Mouse (Mus musculus) heart, embryonic 12.5 days (tissue): ENCODE measurements around the gene Kcnj10. TPM values are rescaled to one million over a fixed set of nuclear protein-coding genes. Genes with fewer than 3 reads are reported as not detected.

Experiments used
- ATAC-seq: fragments of 200-750 bp; cut with Nextera tagmentation; 2 replicates; pipeline ENCODE4 v1.8.0; 2017; ENCODE audit warnings: moderate TSS enrichment, moderate library complexity; ENCODE audit not compliant: insufficient number of reproducible peaks, low FRiP score
- H3K27ac ChIP-seq: fragments of 300-500 bp; sonication (generic); 2 replicates; pipeline ENCODE4 v1.5.1; 2016; ENCODE audit warnings: mild to moderate bottlenecking, moderate library complexity; ENCODE audit not compliant: poor library complexity, severe bottlenecking
- H3K27me3 ChIP-seq: fragments of 300-500 bp; sonication (generic); replicated peaks from 2 replicates; pipeline ENCODE4 v1.6.1; 2016; ENCODE audit warnings: mild to moderate bottlenecking, moderate library complexity
- H3K36me3 ChIP-seq: fragments of 300-500 bp; sonication (generic); 2 replicates; pipeline ENCODE4 v1.6.1; 2016; ENCODE audit warnings: mild to moderate bottlenecking, moderate library complexity
- H3K4me1 ChIP-seq: fragments of 300-500 bp; sonication (generic); replicated peaks from 2 replicates; pipeline ENCODE4 v1.6.1; 2016; ENCODE audit warnings: mild to moderate bottlenecking
- H3K4me2 ChIP-seq: fragments of 300-500 bp; sonication (generic); 2 replicates; pipeline ENCODE4 v1.6.1; 2016; ENCODE audit warnings: mild to moderate bottlenecking, moderate library complexity
- H3K4me3 ChIP-seq: fragments of 300-500 bp; sonication (generic); 2 replicates; pipeline ENCODE4 v1.5.1; 2016; ENCODE audit warnings: mild to moderate bottlenecking
- H3K9ac ChIP-seq: fragments of 300-500 bp; sonication (generic); 2 replicates; pipeline ENCODE4 v1.6.1; 2016; ENCODE audit warnings: mild to moderate bottlenecking, moderate library complexity
- H3K9me3 ChIP-seq: fragments of 300-500 bp; sonication (generic); replicated peaks from 2 replicates; pipeline ENCODE4 v1.6.1; 2016; ENCODE audit warnings: mild to moderate bottlenecking, moderate library complexity
- WGBS: fragments of 180-500 bp; shearing (Covaris S2); methylation state at CpG from one replicate; pipeline ENCODE4 v1.1.7; 2016; 5-methylcytosine and 5-hydroxymethylcytosine counted together
- polyA plus RNA-seq: library from polyadenylated mRNA; unstranded; fragments of >200 nt; fragmentation: Nextera tagmentation; extraction: Ambion mirVana; gene quantifications from 2 replicates; pipeline ENCODE4 v1.2.1, GENCODE M21; 2016

Kcnj10 gene
- polyA plus RNA-seq, 1 experiment from 2014 or later = not detected

DNA sequence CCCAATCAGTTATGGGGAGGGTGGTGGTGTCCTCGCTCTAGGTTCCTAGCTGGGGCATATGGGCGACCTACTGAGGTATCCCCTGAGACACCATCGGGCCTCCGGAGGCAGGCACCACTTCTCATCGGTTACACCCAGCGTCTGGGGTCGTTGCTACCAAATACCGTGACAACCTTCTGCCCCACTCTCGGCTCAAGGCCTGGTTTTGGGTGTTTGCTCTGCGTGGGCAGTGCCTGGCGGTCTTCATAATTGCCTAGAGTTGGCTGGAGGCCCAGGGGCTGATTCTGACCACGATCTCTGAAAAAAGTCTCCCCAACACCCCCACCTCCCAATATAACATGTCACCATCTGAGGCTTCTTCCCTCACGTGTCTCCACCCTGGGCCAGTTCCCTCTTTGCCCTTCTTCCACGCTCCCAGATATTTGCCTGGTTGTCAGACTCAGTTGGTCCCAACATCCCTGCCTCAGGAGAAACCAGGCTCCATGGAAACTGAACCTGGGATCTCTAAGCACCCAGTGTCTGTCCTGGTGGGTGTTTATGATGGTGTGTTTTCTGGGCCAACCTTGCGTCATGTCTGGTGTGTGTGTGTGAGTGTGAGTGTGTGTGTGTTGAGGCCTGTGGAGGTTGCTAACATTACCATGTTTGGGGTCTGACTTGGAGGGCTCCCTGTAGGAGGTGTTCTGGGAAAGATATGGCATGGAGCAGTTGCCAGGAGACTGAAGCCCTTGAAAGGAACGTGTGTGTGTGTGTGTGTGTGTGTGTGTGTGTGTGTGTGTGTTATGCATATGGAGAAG lies 28.0 kb upstream of the Kcnj10 start:
- peaks cover 2% of the 10 kb centered on the region for H3K36me3 ChIP-seq
- no peak; the same call in 1 of the 2 replicates for ATAC-seq
- peak overlapping the region; percentile 90 for H3K9ac ChIP-seq
- H3K27ac ChIP-seq = no peak overlapping the region
- peaks cover 31% of the 10 kb centered on the region for H3K4me1 ChIP-seq
- peaks cover 24% of the 10 kb centered on the region for H3K27me3 ChIP-seq
- H3K4me2 ChIP-seq = peak overlapping the region; percentile 95
- WGBS = 21% methylated on average over 16 of the region's 16 CpGs
- no peaks in the 10 kb centered on the region for H3K9me3 ChIP-seq
- H3K4me3 ChIP-seq = peak overlapping the region; percentile 88

DNA sequence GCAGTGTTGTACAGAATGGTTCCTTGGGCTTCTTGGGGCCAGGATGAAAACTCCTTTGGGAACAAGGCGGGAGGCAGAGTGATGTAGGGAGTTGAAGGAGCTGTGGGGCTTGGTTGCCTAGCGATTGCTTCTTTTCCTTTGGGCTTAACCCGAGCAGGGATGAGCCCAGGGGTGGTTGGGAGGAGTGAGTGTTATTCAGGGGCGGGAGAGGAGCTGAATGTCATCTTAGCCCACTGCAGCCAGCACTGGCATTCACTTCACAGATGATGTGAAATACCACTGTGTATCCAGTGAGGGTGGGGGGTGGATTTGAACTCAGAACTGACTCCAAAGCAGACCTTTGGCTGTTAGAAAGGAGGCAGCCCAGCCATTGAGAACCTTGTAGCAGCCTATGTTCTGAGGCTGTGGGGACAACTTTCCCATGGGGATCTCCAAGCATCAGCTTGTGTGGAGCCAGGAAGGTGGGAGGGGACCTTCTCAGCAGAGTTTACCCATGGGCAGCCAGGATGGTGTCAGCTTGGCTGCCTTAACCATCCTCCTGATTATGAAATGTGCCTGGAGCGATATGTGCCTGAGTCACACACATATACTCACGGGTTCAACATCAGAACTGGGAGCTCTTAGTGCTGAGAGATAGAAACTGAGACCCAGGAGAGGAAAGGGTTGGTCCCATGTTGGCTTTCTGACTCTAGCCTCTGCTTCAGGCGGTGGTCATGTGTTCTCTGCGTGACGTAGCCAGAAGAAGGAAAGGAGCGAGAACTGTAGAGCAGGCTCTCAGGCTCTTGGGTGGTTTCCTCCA lies 27.2 kb upstream of the Kcnj10 start:
- ATAC-seq = no peak
- Histone ChIP-seq H3K4me1 (peaks cover 31% of the 10 kb centered on the region), H3K9ac (no peak overlapping the region), H3K9me3 (no peaks in the 10 kb centered on the region), H3K27me3 (peaks cover 32% of the 10 kb centered on the region), H3K27ac (no peak overlapping the region), H3K4me2 (no peak overlapping the region), H3K36me3 (peaks cover 10% of the 10 kb centered on the region), H3K4me3 (no peak overlapping the region)
- 78% methylated on average over 10 of the region's 10 CpGs for whole genome bisulfite sequencing

GRCm38 (mm10) chr1:172314911-172315310 lies 26.1 kb upstream of the Kcnj10 start:
- H3K27ac ChIP-seq = no peak overlapping the region
- no peak overlapping the region for H3K9ac ChIP-seq
- H3K4me1 ChIP-seq = peaks cover 24% of the 10 kb centered on the region
- no peak overlapping the region for H3K4me2 ChIP-seq
- WGBS = 74% methylated on average over 3 of the region's 3 CpGs
- peaks cover 18% of the 10 kb centered on the region for H3K36me3 ChIP-seq
- no peak for ATAC-seq
- peaks cover 35% of the 10 kb centered on the region for H3K27me3 ChIP-seq
- H3K4me3 ChIP-seq = no peak overlapping the region
- no peaks in the 10 kb centered on the region for H3K9me3 ChIP-seq

- ATAC-seq = no peak
- peak overlapping the region; percentile 10; the same call in 1 of the 2 replicates for H3K4me3 ChIP-seq
- peak overlapping the region; percentile 35 for H3K4me2 ChIP-seq
- peaks cover 54% of the 10 kb centered on the region for H3K27me3 ChIP-seq
- peaks cover 18% of the 10 kb centered on the region for H3K36me3 ChIP-seq
- H3K9me3 ChIP-seq = no peaks in the 10 kb centered on the region
- H3K9ac ChIP-seq = no peak overlapping the region
- H3K27ac ChIP-seq = no peak overlapping the region
- H3K4me1 ChIP-seq = peaks cover 18% of the 10 kb centered on the region
- 51% methylated on average over 18 of the region's 18 CpGs for WGBS
Measured at GRCm38 (mm10) chr1:172317431-172317830, 23.6 kb upstream of the Kcnj10 start.

GRCm38 (mm10) chr1:172317946-172318345 lies 23.1 kb upstream of the Kcnj10 start:
- Histone ChIP-seq H3K4me1 (peaks cover 13% of the 10 kb centered on the region), H3K36me3 (peaks cover 18% of the 10 kb centered on the region), H3K9ac (0 out of 2 replicates have a peak overlapping the region, but pooled peaks have one; percentile 8), H3K4me3 (peak overlapping the region; percentile 10; the same call in 1 of the 2 replicates), H3K27me3 (peaks cover 59% of the 10 kb centered on the region), H3K27ac (no peak overlapping the region), H3K9me3 (no peaks in the 10 kb centered on the region), H3K4me2 (0 out of 2 replicates have a peak overlapping the region, but pooled peaks have one; percentile 35)
- ATAC-seq = no peak
- WGBS = 55% methylated on average over 15 of the region's 15 CpGs

- no peak overlapping the region for H3K27ac ChIP-seq
- 80% methylated on average over 19 of the region's 19 CpGs for WGBS
- H3K36me3 ChIP-seq = peaks cover 18% of the 10 kb centered on the region
- peaks cover 8% of the 10 kb centered on the region for H3K4me1 ChIP-seq
- H3K9ac ChIP-seq = no peak overlapping the region
- H3K27me3 ChIP-seq = peaks cover 61% of the 10 kb centered on the region
- no peak overlapping the region for H3K4me2 ChIP-seq
- H3K4me3 ChIP-seq = no peak overlapping the region
- no peak for ATAC-seq
- no peaks in the 10 kb centered on the region for H3K9me3 ChIP-seq
Measured at GRCm38 (mm10) chr1:172318424-172319035, 22.5 kb upstream of the Kcnj10 start.

DNA sequence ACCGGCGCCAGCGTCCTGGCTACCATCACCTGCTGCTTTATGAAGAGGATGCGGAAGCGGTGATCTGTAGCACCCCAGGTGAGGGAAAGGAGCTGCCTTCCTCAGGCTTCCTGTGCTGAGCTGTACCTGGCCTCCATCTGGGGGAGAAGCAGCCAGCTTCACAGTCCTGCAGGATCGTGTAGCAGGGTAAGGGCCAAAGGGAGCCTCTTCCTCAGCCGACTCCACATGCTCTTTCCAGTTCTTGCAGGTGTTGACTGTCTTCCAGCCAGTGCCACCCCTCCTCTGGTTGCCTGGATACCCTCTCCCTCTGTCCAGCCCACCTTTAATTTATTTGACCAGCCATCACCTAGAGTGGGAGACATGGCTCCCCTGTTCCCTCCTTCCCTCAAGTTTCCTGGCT lies 21.7 kb upstream of the Kcnj10 start:
- Histone ChIP-seq H3K4me1 (peaks cover 7% of the 10 kb centered on the region), H3K27ac (no peak overlapping the region), H3K27me3 (peaks cover 64% of the 10 kb centered on the region), H3K4me2 (no peak overlapping the region), H3K36me3 (peaks cover 18% of the 10 kb centered on the region), H3K4me3 (no peak overlapping the region), H3K9ac (no peak overlapping the region), H3K9me3 (no peaks in the 10 kb centered on the region)
- WGBS = 84% methylated on average over 7 of the region's 7 CpGs
- ATAC-seq = no peak

- ATAC-seq = no peak
- no peaks in the 10 kb centered on the region for H3K9me3 ChIP-seq
Measured at GRCm38 (mm10) chr1:172319921-172320411, 21.0 kb upstream of the Kcnj10 start.

DNA sequence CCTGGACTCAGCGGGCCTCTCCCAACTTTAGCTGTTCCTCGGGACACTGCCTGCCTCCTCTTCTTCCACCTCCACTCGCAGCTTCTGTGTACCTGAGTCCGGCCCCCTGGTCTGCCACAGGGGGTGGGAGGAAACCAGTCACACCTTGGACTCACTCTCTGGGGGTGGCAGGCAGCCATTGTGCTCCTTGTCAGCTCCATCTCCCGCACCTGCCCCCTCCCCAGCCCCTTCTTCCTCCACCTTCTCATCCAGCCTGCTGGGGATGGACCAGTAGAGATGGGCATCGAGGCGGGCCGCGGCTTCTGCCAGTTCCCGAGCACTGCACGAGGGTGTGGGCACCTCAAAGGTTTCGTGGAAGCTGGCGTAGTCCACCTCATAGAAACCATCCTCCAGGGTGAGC lies 18.3 kb upstream of the Kcnj10 start:
- no peaks in the 10 kb centered on the region for H3K9me3 ChIP-seq
- no peak overlapping the region for H3K27ac ChIP-seq
- peaks cover 84% of the 10 kb centered on the region for H3K27me3 ChIP-seq
- WGBS = 45% methylated on average over 13 of the region's 13 CpGs
- no peak overlapping the region for H3K4me2 ChIP-seq
- H3K4me3 ChIP-seq = no peak overlapping the region
- peaks cover 10% of the 10 kb centered on the region for H3K4me1 ChIP-seq
- no peak for ATAC-seq
- peaks cover 18% of the 10 kb centered on the region for H3K36me3 ChIP-seq
- 0 out of 2 replicates have a peak overlapping the region, but pooled peaks have one; percentile 8 for H3K9ac ChIP-seq

More at GRCm38 (mm10) chr1:172319921-172320411, 21.0 kb upstream of the Kcnj10 start:
- H3K36me3 ChIP-seq = peaks cover 18% of the 10 kb centered on the region
- H3K4me1 ChIP-seq = peaks cover 7% of the 10 kb centered on the region
- H3K27ac ChIP-seq = no peak overlapping the region
- no peak overlapping the region for H3K4me3 ChIP-seq
- H3K9ac ChIP-seq = no peak overlapping the region
- peaks cover 70% of the 10 kb centered on the region for H3K27me3 ChIP-seq
- WGBS = 53% methylated on average over 5 of the region's 5 CpGs
- no peak overlapping the region for H3K4me2 ChIP-seq

GRCm38 (mm10) chr1:172323298-172323697 lies 17.7 kb upstream of the Kcnj10 start:
- Histone ChIP-seq H3K27me3 (peaks cover 84% of the 10 kb centered on the region), H3K4me3 (no peak overlapping the region), H3K4me2 (no peak overlapping the region), H3K9ac (no peak overlapping the region), H3K4me1 (peaks cover 10% of the 10 kb centered on the region), H3K36me3 (peaks cover 13% of the 10 kb centered on the region; the same call in 1 of the 2 replicates), H3K27ac (no peak overlapping the region), H3K9me3 (no peaks in the 10 kb centered on the region)
- no peak for ATAC-seq
- 40% methylated on average over 5 of the region's 5 CpGs for WGBS
